Mouse (Mus musculus): ENCODE data around the gene Abhd4.

- TF ChIP-seq POLR2A (IDR thresholded peaks at IDR 0.05; ENCODE audit: borderline replicate concordance, extremely low read depth, low read depth, low read length) (no peak), CTCF (IDR thresholded peaks at IDR 0.05; ENCODE audit: insufficient read depth, low read length) (no peak)
Measured at GRCm38 (mm10) chr14:54224064-54224417, 29.9 kb upstream of the Abhd4 start.

Measured in lung, adult 2 months (tissue).